Mouse (Mus musculus): ENCODE data around the gene Smad6.

DNA sequence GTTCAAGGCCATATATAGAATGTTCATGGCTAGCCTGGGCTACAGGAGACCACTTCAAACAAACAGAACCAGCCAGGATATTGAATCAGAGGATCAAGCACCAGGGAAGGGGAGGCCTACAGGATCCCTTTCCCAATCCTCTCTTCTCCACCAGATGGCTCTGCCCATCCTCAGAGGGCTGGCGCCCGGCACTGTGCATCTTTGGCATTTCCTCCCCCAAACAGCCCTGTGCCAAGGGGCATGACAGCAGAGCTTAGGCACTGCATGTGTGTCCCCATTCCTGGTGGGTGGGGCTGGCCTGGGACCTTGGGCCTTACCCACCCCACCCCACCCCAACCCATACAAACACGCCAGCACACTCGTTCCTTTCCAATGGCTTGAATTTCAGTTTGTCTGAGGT lies 24.4 kb downstream of the Smad6 start:
- TF ChIP-seq POLR2A (IDR thresholded peaks at IDR 0.05; ENCODE audit: control insufficient read depth, extremely low read depth, insufficient read depth, low read length, poor library complexity) (no peak), CTCF (IDR thresholded peaks at IDR 0.05; ENCODE audit: borderline replicate concordance, control insufficient read depth, extremely low read depth, insufficient read depth, low read length, poor library complexity) (no peak)
